Mouse (Mus musculus) effector memory CD4-positive, alpha-beta T cell, adult 7 months (primary cell): ENCODE data around the gene Kank3. TPM values are rescaled to one million over a fixed set of nuclear protein-coding genes. Genes with fewer than 3 reads are reported as not detected.

ENCODE experiments used
- polyA plus RNA-seq: library from polyadenylated mRNA; unstranded; fragments of 100-300 nt; shearing (Covaris generic); gene quantifications from one replicate; pipeline ENCODE4 v1.2.1, GENCODE M21; 2017

The Kank3 gene
- polyA plus RNA-seq, result 4.4 TPM

DNA sequence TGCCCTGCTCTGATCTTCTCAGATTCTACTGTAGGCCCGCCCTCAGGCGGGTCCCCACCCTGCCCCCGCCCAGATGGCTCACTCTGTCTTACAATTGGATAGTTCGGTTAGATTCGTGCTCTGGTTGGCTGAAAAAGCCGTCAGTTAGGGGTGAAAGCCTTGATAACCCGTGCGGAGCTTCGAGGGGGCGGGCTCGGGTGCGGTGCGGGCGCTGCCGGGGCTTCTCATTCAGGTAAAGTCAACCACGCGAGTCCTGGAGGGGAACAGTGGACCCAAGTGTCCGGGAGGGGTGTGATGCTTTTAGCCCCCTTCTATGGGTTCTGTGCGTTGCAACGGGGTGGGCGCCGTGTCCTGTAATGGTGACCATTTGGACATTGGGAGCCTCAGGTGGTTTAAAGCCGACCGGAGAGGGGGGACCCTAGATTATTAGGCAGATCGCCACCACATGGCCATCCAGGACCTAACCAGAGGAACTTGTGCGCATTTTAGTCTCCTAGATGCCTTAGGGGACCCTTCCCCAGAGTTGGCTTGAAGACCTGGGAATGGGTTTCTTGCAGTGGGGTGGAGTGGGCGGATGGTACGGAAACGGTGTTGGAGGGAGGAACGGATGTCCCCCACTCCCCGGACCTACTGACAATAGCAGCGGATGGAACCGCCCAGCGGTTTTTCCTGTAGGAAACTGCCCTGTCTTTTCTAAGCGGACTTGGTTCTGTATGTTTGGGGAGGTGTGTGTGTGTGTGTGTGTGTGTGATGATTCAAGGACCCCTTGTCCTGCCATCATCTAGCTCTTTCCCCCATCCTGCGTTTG, at the start of gene Kank3:
Kank3 (plus strand) TSS at position 186 of the 808 bp plus-strand sequence.

DNA sequence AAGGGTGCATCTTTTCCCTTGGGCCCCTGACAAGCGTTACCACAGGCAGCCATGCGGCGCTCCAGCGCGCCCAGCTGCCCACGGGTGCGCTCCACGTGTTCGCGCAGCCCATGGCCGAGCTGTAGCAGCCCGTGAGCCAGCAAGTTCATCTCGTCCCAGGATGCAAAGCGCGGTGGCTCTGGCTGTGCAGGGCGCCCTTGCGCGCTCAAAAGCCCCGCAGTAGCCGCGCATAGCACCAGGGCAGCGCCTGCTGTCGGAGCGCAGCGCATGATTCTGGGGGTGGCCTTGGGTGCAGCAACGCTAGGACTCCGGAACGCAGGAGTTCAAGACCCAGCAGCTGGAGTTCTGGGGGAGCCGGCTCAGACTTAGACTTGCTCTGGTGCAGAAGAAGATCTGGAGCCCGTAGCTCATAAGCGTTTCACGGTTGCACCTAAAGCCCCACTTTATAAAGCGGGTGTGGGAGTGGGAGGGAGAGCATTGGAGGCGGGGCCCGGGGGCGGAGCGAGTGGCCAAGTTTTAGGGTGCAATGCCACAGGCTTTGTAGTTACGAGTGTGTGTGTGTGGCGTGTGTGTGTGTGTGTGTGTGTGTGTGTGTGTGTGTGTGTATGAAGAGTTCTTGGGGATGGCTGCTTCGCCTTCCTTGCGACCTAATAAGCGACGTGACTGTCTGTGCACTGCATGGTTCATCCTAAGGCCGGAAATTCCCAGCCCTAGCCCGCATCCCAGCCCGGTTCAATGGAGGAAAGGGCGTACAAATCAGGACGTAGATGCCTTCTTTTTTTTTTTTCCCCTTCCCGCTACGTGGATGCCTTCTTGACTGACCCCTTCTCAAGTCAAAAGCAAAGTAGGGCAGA, 29.0 kb upstream of the Kank3 start, which contains the start of gene Angptl4:
Angptl4 (minus strand) TSS at position 707 of the 854 bp plus-strand sequence.

DNA sequence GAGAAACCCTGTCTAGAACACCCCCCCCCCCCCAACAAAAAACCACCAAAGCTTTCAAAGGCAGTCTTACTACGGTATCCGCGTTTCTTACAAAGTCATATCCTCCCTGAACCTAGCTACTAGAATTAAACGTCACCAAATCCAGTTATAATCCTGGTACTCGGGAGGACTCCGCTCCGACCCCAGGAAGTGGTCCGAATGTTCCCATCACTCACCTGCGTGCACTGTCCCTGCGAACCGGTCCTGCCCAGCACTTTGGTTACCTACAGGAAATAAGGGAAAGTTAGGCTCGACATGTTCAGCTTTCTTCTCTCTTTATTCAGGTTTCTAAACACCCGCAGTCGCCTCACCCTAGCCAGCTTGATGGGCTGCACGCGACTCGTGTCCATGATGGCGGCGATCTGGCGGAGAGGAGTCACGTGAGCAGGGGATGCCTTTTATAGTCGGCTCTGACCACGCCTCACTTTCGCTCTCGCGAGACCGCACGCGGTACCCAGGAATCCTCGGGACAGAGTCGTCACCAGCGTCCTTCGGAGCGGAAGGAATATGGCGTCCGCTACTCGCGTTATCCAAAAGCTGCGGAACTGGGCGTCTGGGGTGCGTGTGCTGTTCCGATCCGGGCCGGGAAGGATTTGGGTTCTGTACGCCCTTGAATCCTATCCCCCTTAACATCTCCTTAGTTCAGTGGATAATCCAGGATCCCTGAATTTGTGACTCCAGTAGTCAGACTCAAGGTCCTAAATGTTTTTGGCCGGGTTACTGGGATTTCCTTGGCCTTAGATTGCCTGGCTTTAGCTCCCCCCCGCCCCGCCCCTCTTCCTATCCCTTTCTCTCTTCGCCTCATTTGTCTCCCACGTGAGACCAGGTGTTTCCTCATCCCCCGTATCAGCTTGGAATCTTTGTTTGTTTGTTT, 14.0 kb downstream of the Kank3 start, which contains the start of the genes Rps28 and Ndufa7:
Rps28 (minus strand) TSS at position 479 of the 913 bp plus-strand sequence.
Ndufa7 (plus strand) TSS at position 489 of the 913 bp plus-strand sequence.

DNA sequence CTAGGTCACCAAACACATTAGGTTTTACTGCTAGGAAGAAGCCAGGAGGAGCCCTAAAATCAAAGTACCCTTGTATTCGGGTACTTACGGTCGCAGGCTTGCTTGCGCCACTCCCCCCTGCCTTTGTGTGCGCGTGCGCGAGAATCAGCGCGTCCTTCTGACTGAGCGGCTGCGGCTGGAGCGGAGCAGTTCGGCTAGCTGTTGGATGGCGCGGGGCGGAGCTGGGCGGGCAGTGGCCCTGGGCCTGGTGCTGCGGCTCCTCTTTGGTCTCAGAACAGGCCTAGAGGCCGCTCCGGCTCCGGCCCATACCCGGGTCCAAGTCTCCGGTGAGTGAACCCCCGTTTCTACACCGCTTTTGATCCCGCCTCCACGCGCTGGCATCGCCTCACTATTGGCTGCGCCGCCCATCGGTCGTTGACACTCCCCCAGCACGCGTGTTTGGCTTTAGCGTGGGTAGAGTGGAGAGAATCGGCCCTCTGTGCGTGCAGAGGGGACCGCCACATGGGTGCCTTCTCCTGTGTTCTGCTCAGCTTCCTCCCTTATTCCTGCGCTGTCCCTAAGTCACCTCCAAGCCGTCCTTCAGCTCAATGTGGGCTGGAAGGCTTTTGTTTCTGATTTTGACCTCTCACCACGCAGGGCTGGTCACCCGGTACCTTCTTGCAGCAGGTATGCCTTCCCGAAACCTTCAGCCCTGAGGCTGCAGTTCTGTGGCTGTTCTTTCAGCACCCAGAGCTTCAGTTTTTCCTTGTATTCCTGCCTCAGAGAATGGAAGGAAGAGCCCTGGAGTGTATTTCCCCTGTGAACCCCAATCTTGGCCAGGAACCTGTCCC, 32.9 kb downstream of the Kank3 start, which contains the start of gene Cd320:
Cd320 (plus strand) TSS at position 126 of the 830 bp plus-strand sequence.

Other genes starting within 250 kb of the Kank3 start
- 32.3 TPM for gene Zfp414, start 181.4 kb upstream of the Kank3 start, polyA plus RNA-seq
- 0.33 TPM for gene Pram1, start 172.5 kb upstream of the Kank3 start, polyA plus RNA-seq
- 324 TPM for gene Hnrnpm, start 123.7 kb upstream of the Kank3 start, polyA plus RNA-seq
- gene March2, start 91.8 kb upstream of the Kank3 start, polyA plus RNA-seq, result 96.9 TPM
- gene Rab11b, start 50.0 kb upstream of the Kank3 start, polyA plus RNA-seq, result 316 TPM
- 1.1 TPM for gene Angptl4, start 28.7 kb upstream of the Kank3 start, polyA plus RNA-seq
- gene Rps28, start 14.0 kb downstream of the Kank3 start, polyA plus RNA-seq, result 951 TPM
- gene Ndufa7, start 14.1 kb downstream of the Kank3 start, polyA plus RNA-seq, result 204 TPM
- gene Cd320, start 32.6 kb downstream of the Kank3 start, polyA plus RNA-seq, result 15.4 TPM
- gene Gm7029, start 63.3 kb downstream of the Kank3 start, polyA plus RNA-seq, result not detected
- gene Kifc1, start 80.1 kb downstream of the Kank3 start, polyA plus RNA-seq, result not detected
- gene Platr17, start 94.6 kb downstream of the Kank3 start, polyA plus RNA-seq, result 1.1 TPM
- gene Daxx, start 98.9 kb downstream of the Kank3 start, polyA plus RNA-seq, result 50.2 TPM
- gene Tapbp, start 105.4 kb downstream of the Kank3 start, polyA plus RNA-seq, result 361 TPM
- gene Zbtb22, start 105.4 kb downstream of the Kank3 start, polyA plus RNA-seq, result 17.3 TPM
- gene Rgl2, start 119.0 kb downstream of the Kank3 start, polyA plus RNA-seq, result 79.3 TPM
- gene Pfdn6, start 129.8 kb downstream of the Kank3 start, polyA plus RNA-seq, result 83.9 TPM
- 39.0 TPM for gene Wdr46, start 130.1 kb downstream of the Kank3 start, polyA plus RNA-seq
- gene B3galt4, start 141.0 kb downstream of the Kank3 start, polyA plus RNA-seq, result 8.6 TPM
- 38.1 TPM for gene Vps52, start 145.3 kb downstream of the Kank3 start, polyA plus RNA-seq
- gene Rps18, start 145.5 kb downstream of the Kank3 start, polyA plus RNA-seq, result 2,394 TPM
- 13,530 TPM for gene H2-K1, start 189.8 kb downstream of the Kank3 start, polyA plus RNA-seq
- gene Ring1, start 214.2 kb downstream of the Kank3 start, polyA plus RNA-seq, result 26.1 TPM
- gene H2-Ke6, start 217.5 kb downstream of the Kank3 start, polyA plus RNA-seq, result 225 TPM
- gene Slc39a7, start 221.2 kb downstream of the Kank3 start, polyA plus RNA-seq, result 137 TPM
- gene Rxrb, start 221.3 kb downstream of the Kank3 start, polyA plus RNA-seq, result 78.8 TPM
- gene Col11a2, start 228.9 kb downstream of the Kank3 start, polyA plus RNA-seq, result 0.27 TPM